Mouse (Mus musculus) lung, postnatal 0 days (tissue): ENCODE data around the gene Adamts4. TPM values are rescaled to one million over a fixed set of nuclear protein-coding genes. Genes with fewer than 3 reads are reported as not detected.
A peak's percentile ranks its signal among the peaks of the same experiment; 100 is the strongest.

Experiments
- ATAC-seq: fragments of 200-750 bp; cut with Nextera tagmentation; 2 replicates; pipeline ENCODE4 v1.8.0; 2017; ENCODE audit warnings: moderate library complexity
- DNase-seq: peaks from one replicate; pipeline ENCODE4 v3.0.0-alpha.2; 2016; ENCODE audit warnings: low spot score
- H3K27ac ChIP-seq: fragments of 300-500 bp; sonication (generic); 2 replicates; pipeline ENCODE4 v1.5.1; 2014; ENCODE audit warnings: antibody characterized with exemption, mild to moderate bottlenecking, low read length, mixed read lengths
- H3K27me3 ChIP-seq: fragments of 300-500 bp; sonication (generic); replicated peaks from 2 replicates; pipeline ENCODE4 v1.6.1; 2014; ENCODE audit warnings: low read length, mixed read lengths; ENCODE audit not compliant: insufficient read depth
- H3K36me3 ChIP-seq: fragments of 300-500 bp; sonication (generic); 2 replicates; pipeline ENCODE4 v1.6.1; 2014; ENCODE audit warnings: low read length, mixed read lengths; ENCODE audit not compliant: insufficient read depth
- H3K4me1 ChIP-seq: fragments of 300-500 bp; sonication (generic); 2 replicates; pipeline ENCODE4 v1.6.1; 2014; ENCODE audit warnings: antibody characterized with exemption, low read depth, low read length, mixed read lengths; ENCODE audit not compliant: insufficient read depth
- H3K4me2 ChIP-seq: fragments of 300-500 bp; sonication (generic); replicated peaks from 2 replicates; pipeline ENCODE4 v1.6.1; 2014; ENCODE audit warnings: low read depth, mild to moderate bottlenecking, low read length, moderate library complexity, mixed read lengths
- H3K4me3 ChIP-seq: fragments of 300-500 bp; sonication (generic); 2 replicates; pipeline ENCODE4 v1.5.1; 2014; ENCODE audit warnings: low read depth, low read length
- H3K9ac ChIP-seq: fragments of 300-500 bp; sonication (generic); replicated peaks from 2 replicates; pipeline ENCODE4 v1.6.1; 2014; ENCODE audit warnings: low read depth, mild to moderate bottlenecking
- H3K9me3 ChIP-seq: fragments of 300-500 bp; sonication (generic); 2 replicates; pipeline ENCODE4 v1.6.1; 2016; ENCODE audit warnings: low read length, mixed read lengths
- CTCF ChIP-seq: IDR thresholded peaks from 2 replicates; pipeline ENCODE4 v1.5.1; 2016; ENCODE audit warnings: antibody characterized with exemption, mild to moderate bottlenecking
- EP300 ChIP-seq: IDR thresholded peaks from 2 replicates; pipeline ENCODE4 v1.6.1; 2016; ENCODE audit warnings: antibody characterized with exemption, mild to moderate bottlenecking, control low read depth
- WGBS: fragments of 180-500 bp; shearing (Covaris S2); extraction: QIAGEN DNeasy Blood & Tissue Kit; methylation state at CpG from one replicate; pipeline ENCODE4 v1.1.7; 2014; 5-methylcytosine and 5-hydroxymethylcytosine counted together
- polyA plus RNA-seq: library from polyadenylated mRNA; unstranded; fragments of >200 nt; fragmentation: Nextera tagmentation; extraction: Ambion mirVana; gene quantifications from 2 replicates; pipeline ENCODE4 v1.2.1, GENCODE M21; 2015

The Adamts4 gene
- polyA plus RNA-seq, result 2.7 and 3.3 TPM in 2 replicates

DNA sequence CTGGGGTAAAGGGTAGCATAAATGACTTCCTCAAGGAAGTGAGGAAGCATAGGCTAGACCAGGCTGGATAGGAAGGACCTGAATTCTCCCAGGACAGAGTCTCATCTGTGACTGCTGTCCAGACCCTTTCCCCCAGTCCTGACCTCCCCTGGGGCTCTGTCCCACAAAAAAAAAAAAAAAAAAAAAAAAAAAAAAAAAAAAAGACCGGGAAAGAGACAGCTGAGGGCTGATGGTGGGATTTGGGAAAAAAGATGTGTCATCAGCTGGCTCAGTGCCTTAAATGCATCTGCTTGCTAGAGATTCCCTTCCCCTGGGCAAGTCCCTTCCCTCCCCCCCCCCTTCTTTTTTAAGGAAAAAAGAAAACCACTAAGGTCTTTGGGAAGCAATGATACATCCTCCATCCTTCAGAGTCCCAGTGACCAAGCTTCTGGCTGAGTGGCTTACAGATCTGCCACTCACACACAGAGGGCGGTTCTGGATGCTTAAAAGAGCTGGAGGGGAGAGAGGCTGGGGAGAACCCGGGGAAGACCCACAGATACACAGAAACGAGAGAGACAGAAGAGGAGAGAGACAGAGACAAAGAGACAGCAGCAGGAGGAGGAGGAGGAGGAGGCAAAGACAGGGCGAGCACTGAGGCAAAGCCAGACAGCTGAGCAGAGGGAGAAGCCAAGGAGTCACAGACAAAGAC, at the start of gene Adamts4:
Gene Adamts4, plus strand, starts transcription at position 509 of the 688 bp plus-strand sequence.
- ATAC-seq (no peak), DNase-seq (peak; percentile 55)
- WGBS, result 22% methylated on average over 5 of the region's 5 CpGs
- Histone ChIP-seq H3K36me3 (no peaks in the 10 kb centered on the region), H3K27me3 (no peaks in the 10 kb centered on the region), H3K9me3 (no peaks in the 10 kb centered on the region), H3K4me3 (peak within 1 kb of the TSS; percentile 5; the same call in 1 of the 2 replicates), H3K27ac (peak within 1 kb of the TSS; percentile 94), H3K9ac (no peak within 1 kb of the TSS), H3K4me1 (peaks cover 20% of the 10 kb centered on the region; the same call in 1 of the 2 replicates), H3K4me2 (peak within 1 kb of the TSS; percentile 45)
- TF ChIP-seq EP300 (peak; percentile 19; the same call in 1 of the 2 replicates), CTCF (no peak)

- no peaks in the 10 kb centered on the region; the same call in 1 of the 2 replicates for H3K27me3 ChIP-seq
- ATAC-seq, result no peak
- H3K4me1 ChIP-seq, result peaks cover 2% of the 10 kb centered on the region; the same call in 1 of the 2 replicates
- H3K36me3 ChIP-seq, result no peaks in the 10 kb centered on the region
- H3K4me3 ChIP-seq, result no peak overlapping the region
- no peak overlapping the region for H3K27ac ChIP-seq
- H3K9ac ChIP-seq, result no peak overlapping the region
- DNase-seq, result no peak
- H3K4me2 ChIP-seq, result no peak overlapping the region
- H3K9me3 ChIP-seq, result no peaks in the 10 kb centered on the region
- 98% methylated on average over 1 of the region's 1 CpGs for WGBS
- TF ChIP-seq EP300, result no peak
- no peak for TF ChIP-seq CTCF
Observed at GRCm38 (mm10) chr1:171200769-171201168, 49.5 kb upstream of the Adamts4 start.

GRCm38 (mm10) chr1:171203471-171204248, 46.6 kb upstream of the Adamts4 start:
- ATAC-seq (no peak), DNase-seq (no peak)
- H3K4me3 ChIP-seq, result no peak overlapping the region
- no peaks in the 10 kb centered on the region for H3K4me1 ChIP-seq
- no peaks in the 10 kb centered on the region for H3K9me3 ChIP-seq
- H3K4me2 ChIP-seq, result no peak overlapping the region
- no peak overlapping the region for H3K9ac ChIP-seq
- WGBS, result 57% methylated on average over 9 of the region's 11 CpGs
- TF ChIP-seq CTCF, result no peak
- TF ChIP-seq EP300, result no peak
- no peaks in the 10 kb centered on the region for H3K27me3 ChIP-seq
- H3K27ac ChIP-seq, result no peak overlapping the region
- H3K36me3 ChIP-seq, result no peaks in the 10 kb centered on the region

DNA sequence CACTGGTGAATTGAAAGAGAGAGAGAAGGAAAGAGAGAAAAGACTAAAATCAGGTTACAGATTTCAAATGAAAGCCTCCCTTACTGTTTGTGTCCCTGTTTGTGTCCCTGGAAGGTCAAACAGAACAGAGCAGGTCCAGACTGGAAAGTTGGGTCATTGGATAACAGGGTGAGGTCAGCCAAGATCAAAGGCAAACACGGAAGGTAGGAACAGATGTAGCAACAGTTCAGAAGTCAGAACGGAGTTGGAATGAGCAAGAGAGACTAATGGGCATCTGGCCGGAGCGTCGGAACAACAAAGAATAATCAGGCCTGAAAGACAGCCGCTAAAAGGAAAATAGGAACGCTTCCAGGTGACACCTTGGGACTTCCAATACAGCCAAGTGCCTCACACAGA, 46.0 kb upstream of the Adamts4 start:
- no peaks in the 10 kb centered on the region for H3K9me3 ChIP-seq
- DNase-seq (no peak), ATAC-seq (no peak)
- H3K4me2 ChIP-seq, result no peak overlapping the region
- H3K9ac ChIP-seq, result no peak overlapping the region
- no peak overlapping the region for H3K27ac ChIP-seq
- 57% methylated on average over 7 of the region's 7 CpGs for WGBS
- no peak overlapping the region for H3K4me3 ChIP-seq
- H3K36me3 ChIP-seq, result no peaks in the 10 kb centered on the region
- no peaks in the 10 kb centered on the region for H3K4me1 ChIP-seq
- H3K27me3 ChIP-seq, result no peaks in the 10 kb centered on the region
- TF ChIP-seq EP300 (no peak), CTCF (no peak)

DNA sequence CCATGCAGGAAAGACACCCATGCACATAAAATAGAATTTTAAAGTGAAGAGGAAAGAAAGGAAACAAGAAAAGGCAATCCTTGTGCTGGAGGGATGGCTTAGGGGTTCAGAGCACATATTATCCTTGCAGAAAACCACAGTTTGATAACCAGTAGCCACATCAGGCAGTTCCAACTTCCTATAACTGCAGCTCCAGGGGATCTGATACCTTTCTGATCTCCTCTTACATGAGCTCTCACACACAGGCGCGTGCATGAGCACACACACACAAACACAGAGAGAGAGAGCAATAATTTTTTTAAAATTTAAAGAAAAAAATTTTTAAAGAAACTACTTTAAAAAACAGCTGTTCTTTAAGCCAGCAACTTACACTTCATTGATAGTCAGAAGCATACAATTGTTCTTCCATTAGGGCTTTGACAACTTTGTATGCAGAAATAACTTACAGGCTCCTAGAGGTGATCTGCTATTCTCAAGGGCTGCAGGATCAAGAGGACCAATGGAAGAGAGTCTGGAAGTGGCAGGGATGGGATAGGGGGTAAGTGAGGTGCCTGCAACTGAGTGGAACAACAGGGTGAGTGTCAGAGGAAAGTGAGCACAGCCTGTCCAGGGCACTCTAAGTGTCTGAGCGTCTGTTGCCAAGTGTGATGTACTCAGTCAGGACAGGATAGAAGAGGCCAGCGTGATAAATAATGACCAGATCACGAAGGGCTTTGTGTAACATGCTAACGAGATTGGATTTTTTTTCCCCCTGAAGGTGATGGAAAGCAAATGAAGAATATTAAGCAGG, 44.3 kb upstream of the Adamts4 start:
- Histone ChIP-seq H3K9me3 (no peaks in the 10 kb centered on the region), H3K27me3 (no peaks in the 10 kb centered on the region), H3K27ac (no peak overlapping the region), H3K9ac (no peak overlapping the region), H3K36me3 (no peaks in the 10 kb centered on the region), H3K4me3 (no peak overlapping the region), H3K4me1 (no peaks in the 10 kb centered on the region), H3K4me2 (no peak overlapping the region)
- TF ChIP-seq CTCF, result no peak
- no peak for TF ChIP-seq EP300
- ATAC-seq (no peak), DNase-seq (no peak)
- 72% methylated on average over 6 of the region's 6 CpGs for WGBS

- no peak for ATAC-seq
- TF ChIP-seq EP300 (no peak), CTCF (no peak)
- no peaks in the 10 kb centered on the region for H3K4me1 ChIP-seq
Observed at GRCm38 (mm10) chr1:171209409-171209808, 40.8 kb upstream of the Adamts4 start.

More at GRCm38 (mm10) chr1:171209409-171209808, 40.8 kb upstream of the Adamts4 start:
- Histone ChIP-seq H3K9me3 (no peaks in the 10 kb centered on the region), H3K4me2 (no peak overlapping the region), H3K27ac (no peak overlapping the region), H3K36me3 (no peaks in the 10 kb centered on the region), H3K27me3 (no peaks in the 10 kb centered on the region), H3K9ac (no peak overlapping the region), H3K4me3 (no peak overlapping the region)
- no peak for DNase-seq
- WGBS, result 27% methylated on average over 4 of the region's 4 CpGs
